Mouse (Mus musculus): Measurements from ENCODE around the gene Gcsh.

DNA sequence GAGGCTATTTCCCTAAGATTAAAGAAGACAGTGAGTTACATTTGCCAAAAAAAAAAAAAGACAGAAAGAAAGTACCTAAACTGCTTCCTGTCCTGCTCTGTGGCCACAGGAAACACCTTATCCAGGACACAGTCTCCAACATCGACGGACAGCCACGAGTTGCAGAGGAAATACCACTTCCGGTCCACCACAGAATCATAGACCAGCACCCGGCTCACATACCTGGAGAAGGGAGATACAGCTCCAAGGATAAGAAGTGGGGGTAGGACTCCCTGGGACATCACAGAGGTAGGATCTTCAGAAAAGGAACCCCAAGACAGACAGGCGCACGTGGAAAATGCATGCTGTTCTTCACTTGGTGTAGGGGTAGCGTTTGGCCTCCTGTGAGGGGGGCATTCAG lies 39.3 kb upstream of the Gcsh start:
- TF ChIP-seq TCF12 (IDR thresholded peaks at IDR 0.05; ENCODE audit: insufficient read depth, poor library complexity, severe bottlenecking) (no peak), POLR2A (IDR thresholded peaks at IDR 0.05; ENCODE audit: insufficient read length, low read depth) (no peak), USF1 (IDR thresholded peaks at IDR 0.05; ENCODE audit: low read depth) (no peak), POLR2AphosphoS2 (IDR thresholded peaks at IDR 0.05; ENCODE audit: insufficient read length, low read depth) (no peak)

Measured in myocyte (in vitro differentiated cells).